Mouse (Mus musculus): ENCODE results near the gene Ikzf2.

The Ikzf2 gene

DNA sequence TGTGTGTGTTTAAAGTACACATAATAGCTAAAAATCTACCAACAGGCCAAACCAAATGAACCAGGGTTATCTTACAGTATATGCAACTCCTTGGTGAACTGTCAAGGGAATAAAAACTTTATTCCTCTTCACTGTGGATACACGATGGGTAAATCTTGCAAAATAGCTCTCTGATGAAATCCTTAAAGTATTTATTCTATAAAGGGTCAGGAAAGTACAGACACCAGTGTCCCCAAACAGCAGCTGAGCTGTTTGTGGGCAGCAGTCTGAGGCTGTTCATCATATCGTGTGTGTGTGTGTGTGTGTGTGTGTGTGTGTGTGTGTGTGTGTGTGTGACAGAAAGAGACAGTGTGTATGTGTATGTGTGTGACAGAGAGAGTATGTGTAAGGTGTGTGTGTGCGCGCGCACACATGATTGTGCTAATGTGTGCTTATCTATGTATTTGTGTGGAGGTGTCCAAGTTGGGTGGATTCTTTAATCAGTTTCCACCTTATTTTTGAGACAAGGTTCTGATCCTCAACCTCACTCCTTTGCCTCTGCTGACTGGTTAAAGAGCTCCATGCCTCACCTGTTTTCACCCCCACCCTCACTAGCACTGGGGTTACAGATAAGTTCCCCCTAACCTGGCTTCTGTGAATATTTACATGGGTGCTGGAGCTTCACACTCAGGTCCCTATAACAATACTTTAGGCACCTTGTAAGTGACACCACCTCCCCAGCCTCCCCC is 102.9 kb downstream of the Ikzf2 start:
- TF ChIP-seq GATA4 (IDR thresholded peaks at IDR 0.05; ENCODE audit: insufficient replicate concordance, low read length) = no peak

DNA sequence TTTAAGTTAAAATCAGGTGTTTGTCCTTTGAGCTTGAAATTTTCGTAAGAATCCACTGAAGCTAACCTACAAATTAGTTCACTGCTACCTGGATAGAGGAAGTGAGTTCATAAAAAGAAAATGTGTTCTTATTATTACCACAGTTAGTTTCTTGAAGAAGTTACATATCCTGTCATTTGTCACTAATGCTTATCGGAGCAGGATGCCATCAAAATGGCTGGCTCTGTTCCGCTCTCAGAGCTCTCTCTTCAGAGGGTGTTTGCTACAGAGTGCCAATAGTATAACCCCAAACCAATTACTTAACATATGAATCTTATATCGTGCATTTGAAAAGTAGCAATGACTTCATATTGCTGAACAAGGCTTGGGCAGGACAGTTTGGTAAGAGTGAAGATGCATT is 108.1 kb downstream of the Ikzf2 start:
- TF ChIP-seq GATA4 (IDR thresholded peaks at IDR 0.05; ENCODE audit: insufficient replicate concordance, low read length) = no peak

DNA sequence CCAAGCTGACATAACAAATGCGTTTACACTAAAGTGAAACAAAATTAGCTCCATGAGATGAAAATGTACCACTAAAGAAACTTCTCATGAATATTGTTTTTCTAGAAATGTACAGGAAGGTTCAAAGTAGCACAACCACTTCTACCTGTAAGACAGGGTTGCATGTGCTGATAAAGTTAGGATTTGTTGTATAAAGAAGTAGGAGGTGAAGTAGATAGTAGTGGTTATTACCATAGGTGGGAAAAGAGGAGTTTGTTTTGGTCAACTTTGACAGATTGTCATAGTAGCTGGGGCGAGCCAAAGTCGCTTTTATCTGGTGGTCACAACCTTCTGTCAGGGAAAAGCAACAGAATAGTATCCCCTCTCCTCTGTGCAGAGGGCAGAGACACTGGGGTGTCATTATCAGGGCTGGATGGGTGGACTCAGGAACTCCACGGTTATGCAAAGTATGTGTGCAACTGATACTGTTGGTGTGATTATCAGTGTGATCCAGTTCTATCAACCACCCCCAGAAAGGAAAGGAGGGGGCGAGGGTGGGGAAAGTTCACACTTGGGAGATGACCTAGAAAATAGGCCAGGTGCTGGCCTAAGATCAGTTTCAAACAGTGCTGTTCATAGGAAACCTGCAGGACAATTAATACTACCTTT is 127.5 kb downstream of the Ikzf2 start:
- TF ChIP-seq GATA4 (IDR thresholded peaks at IDR 0.05; ENCODE audit: insufficient replicate concordance, low read length) = no peak

DNA sequence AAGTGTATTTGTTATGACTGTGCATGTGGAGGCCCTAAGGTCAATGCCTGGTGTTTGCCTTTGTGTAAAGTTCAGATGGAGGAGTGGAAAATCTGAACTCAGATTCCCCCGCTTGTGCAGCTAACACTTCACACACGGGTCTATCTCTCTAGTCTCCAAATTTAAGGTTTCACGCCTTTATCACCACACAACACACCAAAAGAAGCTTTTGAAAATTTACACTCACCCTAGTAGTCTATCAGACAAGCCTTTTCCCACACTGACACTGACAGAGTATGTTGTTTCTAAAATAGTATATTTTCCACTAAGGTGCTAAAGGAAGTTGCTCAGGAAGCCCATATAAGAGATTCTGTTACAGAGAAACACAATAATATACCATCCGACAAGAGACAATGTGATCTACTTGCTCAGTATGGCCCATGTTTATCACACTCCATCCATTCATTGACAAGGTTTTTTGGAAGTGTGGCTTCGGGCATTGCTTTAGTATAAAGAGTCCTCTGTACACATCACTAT is 131.4 kb downstream of the Ikzf2 start:
- TF ChIP-seq GATA4 (IDR thresholded peaks at IDR 0.05; ENCODE audit: insufficient replicate concordance, low read length) = no peak

DNA sequence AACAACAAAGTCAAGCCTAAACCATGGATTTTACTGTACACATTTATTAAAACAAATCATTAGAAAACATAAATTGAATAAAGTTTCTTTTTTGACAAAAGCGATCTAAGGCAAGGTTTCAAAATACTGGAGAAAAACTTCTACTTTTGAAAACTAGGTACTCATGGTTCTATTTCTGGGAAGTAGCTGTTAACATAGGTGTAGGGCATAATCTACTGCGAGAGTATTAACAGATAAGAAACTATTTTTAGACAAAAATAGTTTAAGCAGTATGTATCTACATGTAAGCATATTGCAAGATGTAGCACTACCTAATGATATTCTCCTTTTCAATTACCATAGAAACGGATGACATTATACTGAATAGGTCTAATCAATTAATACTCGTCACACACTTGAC is 137.1 kb downstream of the Ikzf2 start:
- no peak for TF ChIP-seq GATA4 (IDR thresholded peaks at IDR 0.05; ENCODE audit: insufficient replicate concordance, low read length)

DNA sequence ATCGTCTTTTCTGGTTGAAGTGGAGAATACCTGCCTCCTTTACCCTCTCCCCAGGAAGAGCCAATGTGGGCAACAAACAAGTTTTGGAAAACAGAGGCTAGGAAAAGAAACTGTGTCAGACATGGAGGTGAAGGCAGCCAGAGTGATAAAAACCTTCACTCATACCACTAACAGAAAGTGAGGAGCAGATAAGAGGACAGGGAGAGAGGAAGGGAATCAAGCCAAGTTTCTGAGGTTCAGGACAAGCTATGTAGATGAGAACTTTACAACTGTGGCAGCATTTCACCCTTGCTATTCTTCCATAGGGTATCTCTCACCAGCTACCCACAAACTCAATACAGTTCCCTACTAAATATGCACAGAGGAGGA is 141.2 kb downstream of the Ikzf2 start:
- TF ChIP-seq GATA4 (IDR thresholded peaks at IDR 0.05; ENCODE audit: insufficient replicate concordance, low read length) = no peak

DNA sequence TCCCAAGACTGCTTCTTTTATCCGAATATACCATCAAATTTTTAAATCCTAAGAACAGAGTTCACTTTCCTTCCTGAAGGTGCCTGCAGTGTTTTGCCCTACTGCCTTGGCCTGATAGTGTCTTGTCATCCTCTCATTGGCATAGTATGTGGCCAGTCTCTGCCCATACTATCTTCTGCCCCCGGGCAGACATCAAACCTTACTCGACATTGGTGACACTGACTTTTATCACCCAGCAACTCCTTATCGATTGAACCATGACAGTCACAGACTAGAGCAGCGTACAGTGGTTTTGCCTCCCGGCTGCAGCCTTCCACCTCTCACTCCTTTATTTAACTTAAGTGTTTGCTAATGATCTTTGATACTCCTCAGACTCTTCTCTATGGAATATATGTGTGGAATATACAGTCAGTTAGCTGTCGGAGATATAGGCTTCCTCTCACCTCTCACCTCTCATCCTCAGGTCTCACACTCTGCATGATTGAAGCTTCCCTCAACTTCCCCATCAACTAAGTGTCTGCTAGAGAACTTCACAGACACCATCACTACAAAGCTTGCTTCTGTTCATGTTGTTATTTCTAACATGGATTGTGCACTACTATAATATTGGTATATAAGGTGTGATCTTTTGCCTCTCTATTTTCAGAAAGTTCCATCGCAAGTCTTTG is 141.7 kb downstream of the Ikzf2 start:
- TF ChIP-seq GATA4 (IDR thresholded peaks at IDR 0.05; ENCODE audit: insufficient replicate concordance, low read length) = no peak

DNA sequence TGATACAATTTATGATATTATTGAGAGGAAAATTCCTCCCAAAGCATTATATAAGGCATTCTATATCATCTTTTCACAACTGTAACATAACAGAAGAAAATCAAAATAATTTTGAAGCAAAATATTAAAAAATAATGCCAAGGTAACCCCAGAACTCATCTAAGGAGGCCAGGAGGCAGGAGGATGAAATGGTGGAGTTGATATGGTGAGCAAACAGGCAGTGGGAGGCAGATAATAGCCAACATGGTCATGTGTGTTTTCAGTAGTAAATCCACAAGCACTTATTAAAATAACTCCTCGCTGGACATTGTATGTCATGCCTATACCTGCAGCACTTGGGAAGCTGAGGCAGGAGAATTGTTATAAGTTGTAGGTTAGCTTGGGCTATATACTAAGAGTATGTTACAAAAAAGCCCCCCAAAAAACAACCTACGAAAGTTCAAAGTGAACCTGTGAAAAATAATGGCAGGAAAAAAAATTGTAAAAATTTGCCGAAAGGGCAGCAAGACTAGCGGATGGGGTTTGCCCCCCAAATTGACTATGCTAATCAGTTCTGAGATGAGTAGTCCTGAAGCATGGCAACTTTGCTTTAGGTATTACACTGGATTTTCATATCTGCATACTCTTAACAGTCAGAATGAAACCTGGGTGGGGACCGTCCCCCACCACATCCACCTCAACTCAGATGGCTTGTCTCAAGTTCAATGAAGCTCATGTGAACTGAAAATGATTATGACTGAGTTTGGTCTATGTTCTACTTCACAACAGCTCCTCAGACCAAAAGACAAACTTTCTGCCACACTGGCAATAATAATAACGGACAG is 143.1 kb downstream of the Ikzf2 start:
- no peak for TF ChIP-seq GATA4 (IDR thresholded peaks at IDR 0.05; ENCODE audit: insufficient replicate concordance, low read length)

DNA sequence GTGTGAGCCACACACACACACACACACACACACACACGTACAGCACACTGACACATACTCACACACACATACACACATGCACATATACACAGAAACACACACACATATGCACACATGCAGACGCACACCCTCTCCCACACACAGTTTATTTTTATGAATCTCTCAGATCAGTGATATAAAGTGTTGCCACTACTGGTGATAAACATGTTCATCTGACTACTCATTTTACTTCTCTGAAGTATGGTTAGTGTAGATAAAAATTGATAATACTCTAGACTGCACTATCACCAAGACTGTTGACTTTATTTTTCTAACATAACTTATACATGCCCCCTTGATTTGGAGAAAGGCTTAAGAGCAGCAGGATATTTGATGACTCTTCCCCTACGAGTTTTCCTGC is 144.5 kb downstream of the Ikzf2 start:
- TF ChIP-seq GATA4 (IDR thresholded peaks at IDR 0.05; ENCODE audit: insufficient replicate concordance, low read length) = no peak

DNA sequence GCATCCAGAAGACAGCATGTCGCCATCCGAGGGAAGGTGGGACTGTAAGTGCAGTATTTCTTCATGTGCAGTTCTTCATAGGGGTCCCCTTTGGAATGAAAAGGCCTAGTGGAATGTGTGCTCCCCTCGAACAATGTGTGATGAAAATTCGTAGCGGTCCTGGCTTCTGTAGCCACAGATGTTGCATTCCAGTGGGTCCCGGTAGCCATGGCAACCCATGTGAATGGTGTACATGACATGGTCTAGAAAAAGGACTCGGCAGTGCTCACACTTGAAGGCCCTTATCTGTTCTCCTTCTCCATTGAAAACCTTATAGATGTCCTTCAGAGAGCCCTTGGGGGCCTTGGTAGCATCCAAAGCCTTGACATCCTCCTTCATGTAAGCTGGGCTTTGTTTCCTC is 148.4 kb downstream of the Ikzf2 start:
- no peak for TF ChIP-seq GATA4 (IDR thresholded peaks at IDR 0.05; ENCODE audit: insufficient replicate concordance, low read length)

DNA sequence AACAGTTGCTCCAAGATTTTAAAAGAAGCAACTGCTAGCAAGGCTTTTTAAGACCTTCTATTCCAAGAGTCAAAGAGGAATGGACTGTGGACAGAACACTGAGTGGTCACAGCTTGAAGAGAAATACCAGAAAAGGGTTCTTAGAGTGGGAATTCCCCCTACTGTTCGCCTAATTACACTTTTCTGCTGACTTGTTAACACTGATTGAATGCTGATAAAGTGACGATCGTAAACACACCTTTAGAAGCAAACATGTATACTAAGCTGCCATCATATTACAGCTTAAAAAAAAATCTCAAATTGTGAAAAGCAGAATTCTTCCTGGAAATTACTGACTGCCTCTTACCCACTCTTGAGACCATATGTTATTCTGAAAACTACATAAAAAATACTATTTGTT is 149.4 kb downstream of the Ikzf2 start:
- no peak for TF ChIP-seq GATA4 (IDR thresholded peaks at IDR 0.05; ENCODE audit: insufficient replicate concordance, low read length)

DNA sequence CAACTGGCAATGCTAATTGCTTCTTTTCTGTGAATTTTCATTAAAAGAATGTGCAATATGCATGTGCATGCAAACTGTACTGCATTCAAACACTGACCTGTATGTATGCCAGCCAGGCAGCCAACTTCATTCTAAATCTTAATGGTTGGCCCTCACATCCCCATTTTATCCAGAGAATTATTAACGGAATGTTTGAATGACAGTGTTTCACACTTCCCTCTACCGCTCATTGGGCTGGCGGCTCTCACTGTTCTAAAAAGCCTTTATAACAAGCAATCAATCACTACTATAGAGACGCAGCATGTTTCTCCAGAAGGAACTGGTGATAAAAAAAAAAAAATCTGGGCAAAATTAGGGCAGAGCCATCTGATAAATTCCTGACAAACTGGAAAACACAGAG is 151.5 kb downstream of the Ikzf2 start:
- TF ChIP-seq GATA4 (IDR thresholded peaks at IDR 0.05; ENCODE audit: insufficient replicate concordance, low read length) = no peak

DNA sequence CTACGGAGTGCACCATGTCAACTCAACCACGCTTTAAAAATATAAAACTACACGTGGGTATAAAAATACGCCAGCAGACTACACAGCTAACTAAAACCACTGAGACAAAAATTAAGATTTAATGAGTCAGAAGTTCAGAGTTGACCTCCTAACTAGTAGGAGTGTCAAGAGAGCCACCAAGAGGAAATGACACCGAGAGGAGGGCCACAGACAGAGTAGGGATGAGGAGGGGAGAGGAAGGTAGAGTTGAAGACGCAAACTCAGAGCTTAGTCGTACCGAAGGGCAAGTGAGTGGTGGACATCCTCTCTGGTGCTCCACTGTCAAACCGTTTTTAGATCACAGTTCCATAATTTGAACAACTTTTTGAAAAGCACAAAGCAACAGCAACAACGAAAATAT is 154.0 kb downstream of the Ikzf2 start:
- no peak for TF ChIP-seq GATA4 (IDR thresholded peaks at IDR 0.05; ENCODE audit: insufficient replicate concordance, low read length)

DNA sequence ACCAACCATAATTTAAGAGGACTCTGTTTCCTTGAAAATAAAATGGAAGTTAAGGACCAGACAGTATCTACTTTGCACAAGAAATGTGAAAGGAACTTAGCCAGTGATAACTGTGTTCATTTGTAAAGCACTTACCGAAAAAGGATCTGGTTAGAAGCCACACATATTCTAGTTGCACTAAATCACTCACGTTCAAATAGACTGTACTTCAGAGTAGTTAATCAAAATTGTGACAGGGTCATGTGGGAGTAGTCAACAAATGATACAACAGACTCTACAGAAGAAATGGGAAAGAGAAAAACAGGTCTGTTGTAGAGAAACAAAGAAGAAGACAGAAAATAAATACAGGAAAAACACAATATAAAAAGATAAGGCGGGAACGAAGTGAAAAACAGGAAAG is 158.3 kb downstream of the Ikzf2 start:
- TF ChIP-seq GATA4 (IDR thresholded peaks at IDR 0.05; ENCODE audit: insufficient replicate concordance, low read length) = no peak

DNA sequence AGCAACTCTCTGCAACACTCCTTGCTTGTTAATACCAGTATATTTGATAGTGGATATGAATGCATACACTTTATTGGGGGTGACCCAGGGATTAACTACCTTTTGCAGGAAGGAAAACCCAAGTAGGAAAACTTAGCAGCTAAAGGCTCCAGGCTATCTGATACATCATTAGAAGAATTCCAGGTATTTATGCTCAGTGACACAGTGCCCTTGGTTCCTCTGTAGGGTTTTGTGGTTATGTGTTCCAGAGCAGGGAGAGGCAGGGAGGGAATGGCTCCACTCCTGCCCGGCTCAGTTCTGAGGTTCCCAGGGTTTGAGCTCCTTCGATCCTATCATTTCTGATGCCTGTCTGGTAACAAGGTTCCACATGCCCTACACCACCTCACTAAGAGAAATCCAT is 165.4 kb downstream of the Ikzf2 start:
- no peak for TF ChIP-seq GATA4 (IDR thresholded peaks at IDR 0.05; ENCODE audit: insufficient replicate concordance, low read length)
